Mouse (Mus musculus) gonadal fat pad, adult 2 months (tissue): ENCODE measurements around the gene Ppp1r27. TPM values are rescaled to one million over a fixed set of nuclear protein-coding genes. Genes with fewer than 3 reads are reported as not detected.
"Not testable (repeated sequence)": the region's sequence is repeated elsewhere in the genome, so short reads cannot be mapped to it uniquely, and the experiment has no call there.

Experiments
- DNase-seq: peaks from one replicate; pipeline ENCODE4 v3.0.0-alpha.2; 2012; ENCODE audit warnings: low read depth
- polyA plus RNA-seq: library from polyadenylated mRNA; depleted of rRNA; stranded (reverse); fragments of >200 nt; gene quantifications from 2 replicates; pipeline ENCODE4 v1.2.3, GENCODE M21; 2012

Ppp1r27 gene
- polyA plus RNA-seq, 1 experiment, result 0.72 TPM

GRCm38 (mm10) chr11:120575940-120576339, 25.0 kb upstream of the Ppp1r27 start:
- no peak for DNase-seq

- DNase-seq, result no peak
Observed at GRCm38 (mm10) chr11:120575046-120575445, 24.1 kb upstream of the Ppp1r27 start.

GRCm38 (mm10) chr11:120574278-120574600, 23.3 kb upstream of the Ppp1r27 start:
- DNase-seq, result no peak

DNA sequence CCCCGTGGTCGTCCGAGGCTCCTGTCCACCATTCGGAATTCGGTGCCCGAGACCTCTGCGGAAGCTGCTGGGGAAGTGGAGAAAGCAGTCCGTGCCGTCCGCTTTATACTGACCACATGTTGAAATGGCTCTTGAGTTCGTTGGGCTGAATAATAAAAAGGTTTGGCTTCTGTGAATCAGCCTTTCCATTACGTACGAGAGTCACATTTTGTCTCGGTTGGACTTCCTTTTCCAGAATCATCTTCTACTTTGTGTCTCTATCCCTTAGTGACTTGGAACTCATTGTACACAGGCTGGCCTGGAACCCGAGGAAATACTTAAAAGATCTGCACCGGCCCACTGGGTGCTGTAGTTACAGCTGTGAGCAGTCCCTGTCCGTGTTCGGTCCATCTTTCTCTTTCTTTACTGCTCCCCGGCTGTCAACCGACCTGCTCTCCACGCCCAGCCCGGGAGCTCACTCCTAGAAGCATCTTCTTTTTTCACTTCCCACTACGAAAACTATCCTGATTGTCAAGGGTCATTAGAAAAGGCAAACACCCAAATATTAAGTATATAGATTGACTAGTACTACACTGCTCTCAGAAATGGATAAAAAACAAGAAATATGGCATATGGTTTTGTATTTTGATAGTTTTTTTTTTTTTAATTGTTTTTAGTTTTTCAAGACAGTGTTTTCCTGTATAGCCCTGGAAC, 22.8 kb upstream of the Ppp1r27 start:
- no peak for DNase-seq

DNA sequence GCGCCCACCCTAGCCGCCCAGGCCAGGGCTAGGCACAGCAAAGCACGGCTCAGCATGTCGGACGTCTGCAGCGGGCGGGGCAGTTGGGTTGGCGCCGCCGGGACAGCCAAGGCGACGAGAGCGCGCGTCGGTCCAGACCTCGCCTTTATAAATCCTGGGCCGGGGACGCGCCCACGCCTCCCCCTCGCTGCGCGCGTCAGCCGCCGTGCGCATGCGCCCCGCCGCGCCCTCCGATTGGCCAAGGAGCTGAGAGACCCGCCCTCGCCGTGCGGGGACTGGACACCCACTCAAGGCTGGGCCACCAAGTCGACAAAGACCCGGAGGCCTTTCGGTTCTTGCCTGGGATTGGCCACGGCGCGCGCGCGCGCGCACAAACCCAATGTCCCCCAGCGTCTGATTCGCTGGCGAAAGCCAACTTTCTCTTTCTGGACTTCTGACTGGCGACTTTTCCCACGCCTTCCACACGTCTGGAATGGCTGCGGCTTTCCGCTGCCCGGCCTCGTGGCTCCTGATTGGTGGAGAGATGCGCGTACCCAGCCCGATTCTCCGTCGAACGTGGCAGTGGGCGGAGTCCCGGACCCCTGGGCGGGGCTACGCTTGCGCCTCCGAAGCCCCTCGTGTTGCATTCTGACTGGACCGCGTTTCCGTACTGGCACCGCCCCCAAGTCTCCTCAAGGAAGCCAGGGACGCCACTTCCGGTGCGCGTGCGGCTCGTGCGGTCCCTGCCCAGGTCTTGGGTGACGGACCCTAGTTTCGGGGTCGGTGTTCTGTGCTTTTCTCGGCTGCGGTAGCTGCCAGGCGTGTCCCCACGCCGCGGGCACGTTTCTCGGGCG, 22.0 kb upstream of the Ppp1r27 start, which contains the start of gene P4hb:
P4hb (minus strand) TSS at position 502 of the 833 bp plus-strand sequence.
- peak; percentile 93 for DNase-seq

GRCm38 (mm10) chr11:120572417-120572751, 21.5 kb upstream of the Ppp1r27 start:
- DNase-seq, result no peak

GRCm38 (mm10) chr11:120571754-120572416, 21.0 kb upstream of the Ppp1r27 start:
- DNase-seq, result no peak

DNA sequence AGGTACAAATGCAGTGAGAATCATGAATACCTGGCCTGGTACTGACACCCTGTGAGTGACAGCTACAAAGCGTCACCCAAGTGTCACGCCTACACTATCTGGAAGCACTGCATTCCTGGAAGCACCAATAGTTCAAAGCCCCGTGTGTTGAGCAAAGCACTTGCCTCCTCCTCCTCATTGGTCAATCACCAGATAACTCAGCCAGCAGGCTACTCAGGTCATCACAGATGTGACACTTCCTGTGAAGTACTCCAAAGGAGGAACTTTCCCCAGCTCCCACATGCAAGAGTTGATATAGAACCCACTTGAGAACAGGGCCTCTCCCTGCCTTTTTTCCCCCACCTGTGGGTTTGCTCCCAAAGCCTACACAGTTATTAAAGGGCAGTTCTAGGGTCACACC, 20.2 kb upstream of the Ppp1r27 start:
- DNase-seq, result peak; percentile 75

DNA sequence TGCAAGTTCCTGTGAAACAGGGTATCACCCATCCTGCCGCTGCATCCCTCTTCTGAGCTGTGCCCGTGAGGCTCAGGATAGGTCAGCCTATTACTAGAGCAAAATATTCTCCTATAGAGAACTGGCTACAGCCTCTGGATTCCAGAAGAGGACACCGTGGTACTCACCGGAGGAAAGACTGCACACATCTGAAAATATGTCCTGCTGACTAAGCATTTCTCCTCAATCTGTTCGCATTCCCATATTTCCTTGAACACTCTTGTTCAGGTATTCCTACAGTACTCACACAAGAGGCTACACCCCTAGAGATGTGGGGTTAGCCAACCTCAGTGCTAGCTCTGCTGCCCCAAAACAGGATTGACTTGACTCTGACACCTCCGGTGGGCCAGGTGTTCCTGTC, 17.4 kb upstream of the Ppp1r27 start:
- DNase-seq, result no peak

DNA sequence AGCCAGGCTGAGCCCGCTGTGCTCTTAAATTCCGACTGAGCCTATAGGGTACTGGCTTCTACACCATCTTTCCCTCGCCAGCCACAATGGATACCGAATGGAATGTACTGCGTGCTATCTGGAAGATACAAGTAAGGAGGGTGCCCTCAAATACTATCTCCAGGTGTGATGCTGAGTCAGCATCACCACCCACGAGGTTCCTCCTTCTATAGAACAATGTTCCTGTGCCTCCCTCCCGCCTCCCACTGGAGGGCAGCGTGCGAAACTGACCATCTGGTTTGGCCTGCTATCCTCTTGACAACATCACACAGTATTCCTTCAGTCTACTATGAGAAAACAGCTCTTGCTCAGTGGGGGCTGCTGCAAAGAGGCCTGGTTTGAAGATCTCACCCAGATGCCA, 14.2 kb upstream of the Ppp1r27 start:
- DNase-seq, result no peak

DNA sequence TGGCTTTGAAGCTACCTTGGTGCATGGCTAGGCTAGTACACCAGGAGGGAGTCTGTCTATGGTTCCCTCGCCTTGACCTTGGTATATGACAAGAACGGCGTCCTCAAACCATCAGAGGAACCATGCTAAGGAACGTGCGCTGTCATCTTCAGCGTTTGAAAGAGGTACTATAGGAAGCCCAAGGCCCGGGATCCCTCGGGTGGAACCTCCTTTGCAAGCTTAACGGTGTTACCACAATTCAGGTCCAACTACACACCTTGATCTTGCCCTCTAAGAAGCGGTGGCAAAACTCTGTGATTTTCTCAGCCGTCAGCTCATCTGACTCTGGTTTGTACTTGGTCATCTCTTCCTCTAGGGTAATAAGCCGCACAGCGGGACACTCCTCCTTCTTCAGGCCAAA, 12.0 kb upstream of the Ppp1r27 start:
- no peak for DNase-seq

DNA sequence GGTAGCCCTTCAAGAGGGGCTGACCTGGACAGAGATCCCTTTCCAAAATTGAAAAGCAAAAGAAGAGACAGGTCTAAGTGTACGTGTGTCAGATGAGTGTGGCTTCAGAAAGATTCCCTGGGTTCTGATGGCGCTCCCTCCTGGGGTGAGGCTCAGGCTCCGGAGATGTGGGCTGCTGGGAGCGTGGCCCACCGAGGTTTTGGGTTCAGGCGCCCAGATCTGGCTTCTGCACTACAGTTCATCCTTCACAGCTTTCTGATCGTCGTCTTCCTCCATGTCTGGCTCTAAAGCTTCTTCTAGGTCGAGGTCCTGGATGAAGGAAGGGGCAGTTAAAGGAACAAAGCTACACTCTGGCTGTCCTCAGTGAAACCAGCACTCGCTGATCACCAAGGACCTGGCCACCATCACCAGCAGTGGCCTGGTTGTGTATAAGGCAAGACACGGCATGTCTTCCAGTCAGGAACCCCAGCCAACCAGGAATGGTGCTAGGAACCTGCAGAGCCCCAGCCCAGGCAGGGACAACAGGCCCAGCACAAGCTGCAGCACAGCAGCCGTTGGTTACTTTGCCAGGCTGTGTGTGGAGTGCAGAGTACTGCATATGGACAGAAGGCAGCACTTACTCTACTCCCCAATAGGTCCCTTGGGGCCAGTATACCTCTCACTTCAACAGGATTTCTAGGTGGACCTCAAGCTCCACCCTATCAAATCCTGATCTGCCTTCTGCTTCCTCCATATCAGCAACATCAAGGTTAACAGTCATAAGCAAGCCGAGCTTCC, 10.2 kb upstream of the Ppp1r27 start:
- DNase-seq, result no peak

GRCm38 (mm10) chr11:120558843-120559242, 7.9 kb upstream of the Ppp1r27 start:
- DNase-seq, result not testable (repeated sequence)

- no peak for DNase-seq
Observed at GRCm38 (mm10) chr11:120555260-120555659, 4.3 kb upstream of the Ppp1r27 start.

DNA sequence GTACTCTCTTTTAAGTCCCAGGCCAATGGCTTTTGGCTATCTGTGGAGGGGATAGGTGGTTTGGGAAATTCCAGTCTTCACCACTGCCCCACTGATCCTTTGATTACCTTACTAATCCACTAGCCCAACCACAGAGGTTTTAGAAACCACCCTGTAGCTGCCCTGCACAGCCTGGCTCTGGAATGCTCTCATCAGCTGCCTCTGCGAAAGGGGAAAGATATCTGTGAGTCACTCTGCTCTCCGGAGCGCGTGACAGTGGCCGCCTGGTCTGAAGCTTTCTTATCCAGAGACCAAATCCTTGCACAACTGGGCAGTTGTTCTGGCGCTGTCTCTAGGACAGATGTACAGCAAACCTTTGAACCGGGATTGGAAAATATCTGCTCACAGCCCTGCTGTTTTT, 3.9 kb upstream of the Ppp1r27 start:
- DNase-seq, result no peak

DNA sequence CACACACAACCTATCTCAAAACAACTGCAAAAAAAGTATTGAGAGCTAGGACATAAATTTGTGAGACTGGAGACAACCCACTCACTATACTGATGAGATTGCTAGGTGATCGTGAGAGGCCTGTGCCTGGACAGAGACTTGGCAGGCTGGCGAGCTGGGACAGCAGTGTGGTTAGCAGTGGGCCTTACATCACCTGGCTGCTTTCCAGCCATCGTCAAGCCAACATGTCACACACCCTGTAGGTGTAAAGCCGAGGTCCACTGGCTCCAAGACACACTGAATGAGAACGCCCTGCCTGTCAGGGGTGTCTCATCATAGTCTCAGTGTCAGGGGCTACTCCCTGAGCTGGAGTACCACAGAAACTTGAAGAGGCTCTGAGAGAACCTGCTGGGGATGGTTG, 1.8 kb upstream of the Ppp1r27 start:
- no peak for DNase-seq

DNA sequence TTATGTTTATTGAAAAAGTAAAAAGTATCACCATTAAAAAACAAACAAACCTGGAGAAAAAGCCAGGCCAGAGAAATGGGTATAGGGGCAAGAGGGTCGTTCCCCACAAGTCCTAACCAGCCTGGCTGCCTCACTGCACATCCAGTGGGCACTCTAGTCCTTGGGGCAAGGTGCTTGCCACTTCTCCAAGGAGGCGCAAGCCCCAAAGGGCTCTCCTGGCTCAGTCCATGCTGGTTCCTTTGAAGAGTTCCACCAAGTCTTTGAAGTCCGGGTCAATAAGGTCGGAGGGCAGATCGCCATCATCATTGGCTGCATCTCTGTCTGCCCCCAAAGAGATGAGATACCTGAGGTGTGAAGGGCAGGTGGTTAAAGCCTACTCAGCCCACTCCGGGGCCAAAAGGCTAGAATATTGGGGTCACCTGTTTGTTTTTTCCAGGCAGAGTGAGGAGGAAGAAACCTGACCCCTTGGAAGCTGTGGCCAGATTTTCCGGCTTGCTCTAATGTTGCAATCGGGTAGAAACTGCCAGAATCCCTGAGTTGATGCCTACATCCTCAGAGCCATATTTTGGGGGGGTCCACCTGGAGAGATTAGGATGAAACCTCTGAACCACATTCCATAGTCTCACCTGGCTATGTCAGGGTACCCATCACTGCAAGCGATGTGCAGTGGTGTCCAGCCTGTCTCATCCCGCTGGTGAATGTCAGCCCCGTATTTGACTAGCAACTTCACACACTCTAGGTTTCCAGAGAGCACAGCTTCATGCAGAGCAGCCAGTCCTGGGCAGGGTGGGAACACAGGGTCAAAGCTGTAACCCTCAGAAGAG, 734 bp downstream of the Ppp1r27 start:
- DNase-seq, result no peak

DNA sequence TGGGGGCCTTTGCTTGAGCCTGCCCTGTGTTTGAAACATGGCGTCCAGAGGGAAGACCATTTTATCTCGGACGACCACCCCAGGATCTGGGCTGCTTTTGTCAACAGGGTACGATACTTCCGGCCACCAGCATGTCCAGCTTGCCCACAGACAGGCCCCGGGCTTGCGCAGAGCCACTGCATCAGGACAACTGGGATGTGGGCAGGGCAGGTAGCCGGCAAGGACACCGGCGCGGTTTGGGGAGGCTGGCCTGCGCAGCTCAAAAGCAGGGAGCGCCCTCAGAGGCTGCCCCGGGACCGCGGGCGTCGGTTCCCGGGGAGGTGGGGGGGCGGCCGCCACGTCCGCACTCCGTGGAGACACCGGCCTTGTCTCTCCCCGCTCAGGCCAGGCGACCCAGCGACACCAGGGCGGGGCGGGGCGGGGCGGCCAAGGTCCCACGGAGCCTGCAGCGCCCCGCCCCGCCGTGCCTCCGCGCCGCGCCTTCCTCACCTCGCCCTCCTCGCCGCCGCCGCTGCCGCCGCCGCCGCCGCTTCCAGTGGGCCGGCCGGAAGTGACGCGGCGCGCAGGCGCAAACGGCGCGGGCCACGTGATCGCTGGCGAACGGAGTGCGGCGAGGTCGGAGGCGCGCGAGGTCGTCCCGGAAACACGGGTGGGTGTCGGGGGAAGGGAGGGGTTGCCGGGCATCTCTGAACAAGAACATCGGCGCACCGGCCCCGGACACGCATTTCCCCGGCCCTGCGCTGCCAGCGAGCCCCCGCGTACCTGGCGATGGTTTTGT, 1.6 kb downstream of the Ppp1r27 start, which contains the start of gene Mcrip1:
Mcrip1 (minus strand) TSS at position 560 of the 778 bp plus-strand sequence.
- no peak for DNase-seq

DNA sequence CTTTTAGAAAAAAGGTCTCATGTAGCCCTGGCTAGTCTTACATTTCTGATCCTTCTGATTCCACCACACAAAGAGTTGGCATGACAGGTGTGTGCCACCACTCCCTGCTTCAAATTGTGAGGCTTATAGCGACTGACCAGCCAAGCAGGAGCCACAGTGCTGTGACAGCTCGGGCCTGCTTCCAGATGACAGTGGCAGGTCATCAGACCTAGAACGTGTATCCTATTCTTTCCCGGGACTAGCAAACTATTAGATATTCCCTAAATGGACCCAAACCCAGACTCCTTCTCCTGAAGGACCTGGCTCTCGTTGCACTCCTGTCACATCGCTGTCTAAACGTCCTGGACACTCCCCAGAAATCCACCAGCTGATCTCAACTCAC, 2.2 kb downstream of the Ppp1r27 start:
- no peak for DNase-seq

DNA sequence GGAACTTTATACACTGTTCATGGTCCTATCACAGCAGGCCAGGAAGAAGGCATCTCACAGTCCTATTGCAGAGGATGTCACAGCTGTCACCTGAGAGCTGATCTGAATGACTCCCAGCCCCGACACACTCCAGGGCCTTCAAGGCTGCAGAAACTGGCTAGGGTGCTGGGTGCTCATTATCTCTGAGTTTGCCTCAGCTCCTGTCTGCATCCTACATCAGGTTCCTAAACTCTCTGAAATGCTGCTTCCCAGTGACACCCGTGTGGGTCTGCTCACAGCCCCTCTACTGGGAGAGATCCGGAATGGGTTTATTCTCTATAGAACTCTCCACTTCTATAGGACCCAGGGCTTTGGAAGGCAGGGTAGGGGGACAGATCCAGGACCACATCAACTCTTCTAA, 2.7 kb downstream of the Ppp1r27 start:
- no peak for DNase-seq
